Mouse (Mus musculus): Measurements from ENCODE around the gene Clcnka.

The Clcnka gene

GRCm38 (mm10) chr4:141421423-141421822 lies 22.9 kb upstream of the Clcnka start:
- no peak for DNase-seq (ENCODE audit: low read depth, low spot score)

GRCm38 (mm10) chr4:141420886-141421285 lies 22.4 kb upstream of the Clcnka start:
- DNase-seq (ENCODE audit: low read depth, low spot score) = no peak

- DNase-seq (ENCODE audit: low read depth, low spot score) = no peak
These were observed 21.8 kb upstream of the Clcnka start, which contains the start of gene Hspb7 for GRCm38 (mm10) chr4:141420192-141420829. Gene Hspb7 (plus strand): TSS chr4:141420779.

- peak; percentile 47 for DNase-seq (ENCODE audit: low read depth, low spot score)
These were observed 21.1 kb upstream of the Clcnka start for GRCm38 (mm10) chr4:141419398-141420191.

- no peak for DNase-seq (ENCODE audit: low read depth, low spot score)
These were observed 17.4 kb upstream of the Clcnka start, which contains the start of gene Clcnkb for GRCm38 (mm10) chr4:141415924-141416323. Gene Clcnkb (minus strand): TSS chr4:141416014.

DNA sequence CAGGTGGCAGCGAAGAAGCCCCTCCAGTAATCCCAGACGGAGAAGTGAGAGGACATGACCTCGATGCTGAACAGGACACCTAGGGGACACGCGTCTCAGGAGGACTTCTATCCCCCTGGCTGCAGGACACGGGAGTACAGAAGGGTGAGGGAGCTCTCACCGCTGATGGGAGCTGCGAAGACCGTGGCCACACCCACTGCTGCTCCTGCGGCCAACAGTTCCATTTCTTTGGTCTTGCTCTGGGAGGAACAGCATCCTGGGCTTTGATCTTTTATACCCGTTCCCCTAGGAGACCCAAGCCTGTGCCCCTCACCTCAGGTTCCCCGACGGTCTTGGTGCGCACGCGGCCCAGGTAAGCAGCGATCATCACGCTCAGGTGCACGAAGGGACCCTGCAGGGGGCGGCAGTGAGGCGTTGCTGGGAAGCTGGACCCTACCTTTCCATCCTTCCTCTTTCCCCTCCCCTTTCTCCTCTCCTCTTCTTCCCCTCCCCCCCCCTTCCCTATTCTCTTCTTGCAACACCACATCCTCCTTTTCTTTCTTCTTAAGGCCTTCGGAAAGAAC lies 13.0 kb upstream of the Clcnka start:
- no peak for DNase-seq (ENCODE audit: low read depth, low spot score)

DNA sequence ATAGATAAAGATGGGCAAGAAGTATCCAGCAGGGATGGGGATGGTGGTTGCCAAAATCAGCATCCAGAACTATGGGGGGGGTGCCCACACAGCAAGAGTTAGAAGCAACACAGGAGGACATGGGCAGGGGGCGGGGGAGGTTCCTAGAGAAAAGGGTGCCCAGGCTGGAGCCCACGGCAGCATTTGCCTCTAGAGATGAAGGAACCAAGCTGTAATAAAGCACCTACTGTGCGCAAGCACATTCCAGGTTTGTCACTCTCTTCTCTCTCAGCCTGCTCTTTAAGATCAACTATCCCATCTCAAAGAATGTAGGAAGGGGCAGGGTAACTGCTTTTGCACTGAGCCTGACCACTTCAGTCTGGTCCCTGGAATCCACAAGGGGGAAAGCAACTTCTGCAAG lies 10.1 kb upstream of the Clcnka start:
- no peak for DNase-seq (ENCODE audit: low read depth, low spot score)

DNA sequence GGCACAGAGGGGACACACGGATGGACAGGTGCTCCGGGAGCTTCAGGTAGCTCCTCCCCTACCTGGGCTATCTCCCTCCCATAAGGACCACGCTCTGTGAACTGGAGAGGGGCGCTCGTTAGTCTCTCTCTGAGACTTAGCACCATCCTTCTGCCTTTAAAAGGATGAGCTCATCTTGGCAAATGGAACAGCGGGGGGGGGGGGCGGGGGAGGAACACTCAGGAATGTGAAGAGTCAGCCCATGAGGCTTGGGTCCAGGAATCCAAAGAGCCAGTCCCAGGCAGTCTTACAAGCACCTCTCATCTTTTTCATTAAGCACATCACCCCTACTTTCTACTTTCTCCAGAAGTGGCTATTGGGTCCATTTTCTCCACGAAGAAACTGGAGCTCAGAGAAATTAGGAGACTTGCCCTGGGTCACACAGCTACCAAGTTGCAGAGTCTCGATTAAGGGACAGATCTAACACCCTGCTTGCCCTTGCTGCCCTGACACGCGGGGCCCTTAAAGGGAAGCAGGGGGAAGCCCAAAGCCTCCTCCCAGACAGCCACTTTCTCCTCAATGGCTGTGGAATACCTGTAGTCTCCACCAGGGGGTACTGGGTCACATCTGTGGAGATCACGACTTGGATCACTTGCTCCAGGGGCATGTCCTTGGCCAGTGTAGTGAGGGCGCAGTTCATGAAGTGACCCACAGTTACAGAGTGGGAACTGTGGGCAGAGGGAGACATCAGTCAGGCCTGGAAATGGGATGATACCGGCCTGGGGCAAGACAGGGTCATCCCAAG lies 8.2 kb upstream of the Clcnka start:
- DNase-seq (ENCODE audit: low read depth, low spot score) = peak; percentile 57

GRCm38 (mm10) chr4:141405314-141405622 lies 6.7 kb upstream of the Clcnka start:
- no peak for DNase-seq (ENCODE audit: low read depth, low spot score)

DNA sequence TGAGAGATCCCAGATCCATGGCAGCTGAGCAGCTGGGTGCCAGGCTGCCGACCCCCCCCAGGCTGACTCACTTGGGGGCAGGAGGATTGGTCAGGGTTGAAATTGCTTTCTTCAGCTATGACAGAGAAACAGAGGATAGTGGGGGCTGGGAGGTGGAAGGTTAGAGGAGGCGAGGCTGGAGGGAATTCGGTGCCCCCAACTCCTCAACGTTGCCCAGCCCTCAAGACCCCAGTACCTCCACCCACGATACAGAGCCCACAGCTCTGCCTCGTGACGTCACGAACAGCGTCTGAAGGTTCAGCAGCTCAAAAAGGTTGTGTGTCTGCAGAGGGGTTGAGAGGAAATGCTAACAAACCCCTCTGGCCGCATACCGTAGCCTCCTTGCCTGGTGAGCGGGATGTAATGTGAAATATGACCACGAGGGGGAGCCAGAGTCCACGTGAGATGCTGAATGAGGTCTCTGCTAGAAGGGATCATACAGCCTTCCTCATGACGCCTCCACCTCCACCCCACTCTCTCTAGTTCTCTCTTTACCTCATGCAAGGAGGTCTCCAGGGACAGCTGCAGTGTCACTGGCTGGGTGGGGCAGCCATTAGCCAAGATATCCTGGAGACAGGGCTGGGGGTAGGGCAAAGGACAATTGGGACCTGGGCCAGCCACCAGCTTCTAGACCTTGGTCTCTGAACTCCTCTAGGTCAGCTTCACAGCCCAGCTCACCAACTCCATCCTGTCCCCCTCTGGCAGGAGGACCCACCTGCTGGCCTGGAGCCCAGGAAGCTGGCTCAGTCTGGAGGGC lies 6.2 kb upstream of the Clcnka start:
- DNase-seq (ENCODE audit: low read depth, low spot score) = peak; percentile 71

- DNase-seq (ENCODE audit: low read depth, low spot score) = no peak
These were observed 1.6 kb upstream of the Clcnka start for GRCm38 (mm10) chr4:141400171-141400570.

DNA sequence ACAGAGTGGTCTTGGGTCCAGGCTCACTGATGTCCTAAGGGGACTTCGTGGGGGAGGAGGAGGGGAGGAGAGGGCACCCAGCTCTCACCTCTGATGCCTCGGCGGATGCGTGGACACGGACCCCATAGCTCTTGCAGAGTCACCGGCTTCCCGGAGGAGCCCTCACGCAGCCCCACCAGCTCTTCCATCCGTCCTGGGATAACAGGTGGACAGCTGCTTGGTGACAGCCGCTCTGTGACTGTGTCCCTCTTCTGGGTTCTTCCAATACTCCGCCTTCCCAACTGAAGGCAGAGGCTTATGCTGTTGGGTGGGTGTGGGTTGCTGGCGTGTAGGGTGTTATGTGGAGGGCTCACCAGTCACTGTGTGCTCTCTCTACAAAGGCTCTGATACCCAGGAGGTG lies 663 bp downstream of the Clcnka start:
- DNase-seq (ENCODE audit: low read depth, low spot score) = no peak

DNA sequence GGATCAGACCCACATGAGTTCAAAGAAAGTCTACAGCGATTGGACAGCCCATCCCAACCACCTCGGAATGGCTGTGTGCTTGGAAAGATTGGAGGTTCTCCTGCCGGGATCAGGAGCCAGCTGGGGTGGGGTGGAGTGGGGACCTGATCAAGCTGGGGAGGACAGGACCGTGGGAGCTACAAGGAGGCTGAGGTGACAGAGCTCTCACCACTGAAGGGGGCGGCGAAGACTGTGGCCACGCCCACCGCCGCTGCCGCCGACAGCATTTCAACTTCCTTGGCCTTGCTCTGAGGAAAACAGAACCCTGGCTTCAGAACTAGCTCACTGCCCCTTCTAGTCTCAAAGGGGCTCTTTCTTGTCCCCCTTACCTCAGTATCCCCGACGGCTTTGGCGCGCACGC lies 3.8 kb downstream of the Clcnka start:
- no peak for DNase-seq (ENCODE audit: low read depth, low spot score)

DNA sequence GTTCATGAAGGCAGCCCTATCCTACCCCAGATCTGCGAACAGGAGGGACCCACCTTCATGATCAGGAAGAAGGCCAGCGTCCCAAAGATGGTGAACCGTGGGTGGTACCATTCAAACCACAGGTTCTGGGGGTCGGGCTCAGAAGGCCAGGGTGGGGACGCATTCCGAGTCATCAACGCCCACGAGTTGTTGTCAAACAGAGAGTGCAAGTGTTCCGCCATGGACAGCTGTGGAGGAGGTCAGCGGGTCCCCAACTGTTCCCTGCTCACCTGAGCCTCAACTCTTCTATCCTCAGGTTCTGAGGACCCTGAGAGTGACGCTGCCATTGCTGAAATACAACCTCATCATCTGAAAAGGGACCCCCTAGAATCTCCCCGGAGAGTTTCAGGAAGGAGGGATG lies 7.2 kb downstream of the Clcnka start:
- no peak for DNase-seq (ENCODE audit: low read depth, low spot score)

- DNase-seq (ENCODE audit: low read depth, low spot score) = no peak
These were observed 9.0 kb downstream of the Clcnka start for GRCm38 (mm10) chr4:141389366-141390150.

- DNase-seq (ENCODE audit: low read depth, low spot score) = no peak
These were observed 10.6 kb downstream of the Clcnka start for GRCm38 (mm10) chr4:141387933-141388332.

- peak; percentile 62 for DNase-seq (ENCODE audit: low read depth, low spot score)
These were observed 11.3 kb downstream of the Clcnka start for GRCm38 (mm10) chr4:141387093-141387784.

DNA sequence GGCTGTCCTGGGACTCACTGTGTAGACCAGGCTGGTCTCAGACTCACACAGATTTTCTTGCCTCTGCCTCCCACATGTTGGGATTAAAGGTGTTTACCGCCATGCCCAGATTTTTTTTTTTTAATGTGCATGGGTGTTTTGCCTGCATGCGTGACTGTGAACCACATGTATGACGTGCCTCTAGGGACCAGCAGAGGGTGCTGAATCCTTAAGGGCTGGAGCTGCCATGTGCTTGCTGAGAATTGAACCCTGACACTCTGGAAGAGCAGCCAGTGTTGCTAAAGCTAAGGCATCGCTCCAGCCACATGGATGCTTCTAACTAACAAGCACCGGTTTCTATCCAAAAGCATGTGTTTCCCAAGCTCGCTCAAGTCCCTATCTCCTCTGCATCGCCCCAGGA lies 12.4 kb downstream of the Clcnka start:
- no peak for DNase-seq (ENCODE audit: low read depth, low spot score)

- DNase-seq (ENCODE audit: low read depth, low spot score) = peak; percentile 65
These were observed 13.2 kb downstream of the Clcnka start for GRCm38 (mm10) chr4:141385275-141385674.

GRCm38 (mm10) chr4:141382406-141382805 lies 16.1 kb downstream of the Clcnka start:
- DNase-seq (ENCODE audit: low read depth, low spot score) = no peak

All from CD4-positive helper T cell, adult 2 months (primary cell).